Mouse (Mus musculus): ENCODE results near the gene Khdc3. TPM values are rescaled to one million over a fixed set of nuclear protein-coding genes. Genes with fewer than 3 reads are reported as not detected.

Khdc3 gene
- polyA plus RNA-seq, 1 experiment from 2014 or later, result not detected

Other genes with a start within 250 kb of the Khdc3 start
- 5.5 and 7.5 TPM in 2 replicates for gene Pygo1, start 176.2 kb upstream of the Khdc3 start, polyA plus RNA-seq (2016; fragmentation: Nextera tagmentation; extraction: Ambion mirVana)
- gene Dyx1c1, start 143.1 kb upstream of the Khdc3 start, polyA plus RNA-seq (2016; fragmentation: Nextera tagmentation; extraction: Ambion mirVana), result 1.5 TPM in 2 replicates
- gene Gm44503, start 143.0 kb upstream of the Khdc3 start, polyA plus RNA-seq (2016; fragmentation: Nextera tagmentation; extraction: Ambion mirVana), result not detected in 2 replicates
- gene Ccpg1os, start 116.5 kb upstream of the Khdc3 start, polyA plus RNA-seq (2016; fragmentation: Nextera tagmentation; extraction: Ambion mirVana), result 12.9 and 13.3 TPM in 2 replicates
- 9.9 and 11.3 TPM in 2 replicates for gene Ccpg1, start 116.4 kb upstream of the Khdc3 start, polyA plus RNA-seq (2016; fragmentation: Nextera tagmentation; extraction: Ambion mirVana)
- 15.6 and 17.8 TPM in 2 replicates for gene Pigb, start 61.5 kb upstream of the Khdc3 start, polyA plus RNA-seq (2016; fragmentation: Nextera tagmentation; extraction: Ambion mirVana)
- 3.4 and 5.0 TPM in 2 replicates for gene Rab27a, start 57.0 kb upstream of the Khdc3 start, polyA plus RNA-seq (2016; fragmentation: Nextera tagmentation; extraction: Ambion mirVana)
- gene Gm20509, start 634 bp downstream of the Khdc3 start, polyA plus RNA-seq (2016; fragmentation: Nextera tagmentation; extraction: Ambion mirVana), result not detected in 2 replicates
- gene Rsl24d1, start 11.6 kb downstream of the Khdc3 start, polyA plus RNA-seq (2016; fragmentation: Nextera tagmentation; extraction: Ambion mirVana), result 151 and 184 TPM in 2 replicates

Measured in limb, embryonic 10.5 days (tissue).